Mouse (Mus musculus) intestine, embryonic 14.5 days (tissue): ENCODE data around the gene Sertad3. TPM values are rescaled to one million over a fixed set of nuclear protein-coding genes. Genes with fewer than 3 reads are reported as not detected.

Source experiments
- ATAC-seq: fragments of 200-750 bp; cut with Nextera tagmentation; replicated peaks from 2 replicates; pipeline ENCODE4 v1.8.0; 2017; ENCODE audit warnings: low read depth, moderate number of reproducible peaks, moderate TSS enrichment, moderate library complexity; ENCODE audit not compliant: low FRiP score, low TSS enrichment
- DNase-seq: peaks from one replicate; pipeline ENCODE4 v3.0.0-alpha.2; 2018; ENCODE audit warnings: low spot score
- H3K27ac ChIP-seq: fragments of 300-500 bp; sonication (generic); 2 replicates; pipeline ENCODE4 v1.5.1; 2014; ENCODE audit warnings: low read depth, mild to moderate bottlenecking, control low read depth
- H3K27me3 ChIP-seq: fragments of 300-500 bp; sonication (generic); replicated peaks from 2 replicates; pipeline ENCODE4 v1.6.1; 2014; ENCODE audit warnings: low read length, control low read depth; ENCODE audit not compliant: control insufficient read depth, insufficient read depth
- H3K36me3 ChIP-seq: fragments of 300-500 bp; sonication (generic); 2 replicates; pipeline ENCODE4 v1.6.1; 2014; ENCODE audit warnings: low read length, control low read depth; ENCODE audit not compliant: control insufficient read depth, insufficient read depth
- H3K4me1 ChIP-seq: fragments of 300-500 bp; sonication (generic); replicated peaks from 2 replicates; pipeline ENCODE4 v1.6.1; 2014; ENCODE audit warnings: low read length, control low read depth, mixed read lengths; ENCODE audit not compliant: control insufficient read depth, insufficient read depth
- H3K4me2 ChIP-seq: fragments of 300-500 bp; sonication (generic); 2 replicates; pipeline ENCODE4 v1.6.1; 2014; ENCODE audit warnings: low read length
- H3K4me3 ChIP-seq: fragments of 300-500 bp; sonication (generic); 2 replicates; pipeline ENCODE4 v1.5.1; 2014; ENCODE audit warnings: low read depth, low read length, control low read depth, mixed read lengths
- H3K9ac ChIP-seq: fragments of 300-500 bp; sonication (generic); 2 replicates; pipeline ENCODE4 v1.6.1; 2014; ENCODE audit warnings: mild to moderate bottlenecking, low read length
- H3K9me3 ChIP-seq: fragments of 300-500 bp; sonication (generic); 2 replicates; pipeline ENCODE4 v1.6.1; 2016; ENCODE audit warnings: low read length, control low read depth; ENCODE audit not compliant: control insufficient read depth
- WGBS: fragments of 180-500 bp; shearing (Covaris S2); extraction: QIAGEN DNeasy Blood & Tissue Kit; methylation state at CpG from one replicate; pipeline ENCODE4 v1.1.7; 2014; 5-methylcytosine and 5-hydroxymethylcytosine counted together
- polyA plus RNA-seq: library from polyadenylated mRNA; unstranded; fragments of >200 nt; fragmentation: Nextera tagmentation; extraction: Ambion mirVana; gene quantifications from 2 replicates; pipeline ENCODE4 v1.2.1, GENCODE M21; 2014

Gene Sertad3
- polyA plus RNA-seq, 1 experiment from 2014 or later, result 25.2 TPM

DNA sequence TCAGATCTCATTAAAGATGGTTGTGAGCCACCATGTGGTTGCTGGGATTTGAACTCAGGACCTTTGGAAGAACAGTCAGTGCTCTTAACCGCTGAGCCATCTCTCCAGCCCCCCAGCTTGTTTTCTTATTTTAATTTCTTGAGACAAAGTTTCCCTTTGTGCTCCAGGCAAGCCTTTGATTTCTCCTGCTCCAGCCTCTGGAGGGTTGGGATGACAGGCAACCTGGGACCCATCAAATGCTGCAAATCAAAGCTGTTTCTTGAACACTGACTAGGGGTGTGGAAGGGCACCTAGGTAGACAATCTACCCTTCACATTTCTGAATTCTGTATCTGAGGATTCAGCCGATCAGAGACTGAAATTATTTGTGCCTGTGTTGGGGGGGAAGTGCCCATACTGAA, 37.2 kb downstream of the Sertad3 start:
- DNase-seq (no peak), ATAC-seq (no peak)
- Histone ChIP-seq H3K4me1 (peaks cover 11% of the 10 kb centered on the region; the same call in 1 of the 2 replicates), H3K27me3 (no peaks in the 10 kb centered on the region), H3K4me3 (no peak overlapping the region), H3K9ac (no peak overlapping the region), H3K36me3 (no peaks in the 10 kb centered on the region), H3K9me3 (no peaks in the 10 kb centered on the region), H3K4me2 (no peak overlapping the region), H3K27ac (no peak overlapping the region)
- WGBS, result 88% methylated on average over 2 of the region's 2 CpGs

DNA sequence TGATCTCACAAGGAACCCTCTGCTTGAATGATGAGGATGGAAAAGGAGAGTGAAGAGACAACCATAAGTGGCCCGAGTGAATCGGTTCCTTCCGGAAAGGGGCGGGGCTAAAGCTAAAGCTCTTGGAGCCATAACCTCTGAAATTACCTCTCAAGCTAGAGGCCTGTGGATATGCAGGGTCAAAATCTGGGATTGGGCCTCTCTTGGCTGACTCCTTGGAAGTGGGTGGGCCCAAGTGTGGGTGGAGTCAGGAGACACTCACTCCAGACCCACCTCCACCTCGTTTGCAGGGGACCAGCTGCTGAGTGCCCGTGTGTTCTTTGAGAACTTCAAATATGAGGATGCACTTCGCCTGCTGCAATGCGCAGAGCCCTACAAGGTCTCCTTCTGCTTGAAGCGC, 41.4 kb downstream of the Sertad3 start:
- no peak for ATAC-seq
- Histone ChIP-seq H3K27ac (no peak overlapping the region), H3K36me3 (peaks cover 12% of the 10 kb centered on the region; the same call in 1 of the 2 replicates), H3K27me3 (no peaks in the 10 kb centered on the region), H3K9ac (no peak overlapping the region), H3K4me1 (no peaks in the 10 kb centered on the region; the same call in 1 of the 2 replicates), H3K4me2 (no peak overlapping the region), H3K9me3 (peaks cover 7% of the 10 kb centered on the region; the same call in 1 of the 2 replicates), H3K4me3 (no peak overlapping the region)
- DNase-seq, result no peak
- 69% methylated on average over 9 of the region's 9 CpGs for WGBS

DNA sequence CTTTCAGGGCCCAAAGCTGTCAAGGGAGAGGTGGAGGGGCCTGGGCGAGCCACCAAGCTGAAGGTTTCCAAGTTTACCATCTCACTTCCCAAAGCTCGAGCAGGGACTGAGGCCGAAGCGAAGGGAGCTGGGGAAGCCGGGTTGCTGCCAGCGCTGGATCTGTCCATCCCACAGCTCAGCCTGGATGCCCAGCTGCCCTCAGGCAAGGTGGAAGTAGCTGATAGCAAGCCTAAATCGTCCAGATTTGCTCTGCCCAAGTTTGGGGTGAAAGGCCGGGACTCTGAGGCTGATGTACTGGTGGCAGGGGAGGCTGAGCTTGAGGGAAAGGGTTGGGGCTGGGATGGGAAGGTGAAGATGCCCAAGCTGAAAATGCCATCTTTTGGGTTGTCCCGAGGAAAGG, 44.7 kb downstream of the Sertad3 start:
- Histone ChIP-seq H3K36me3 (peaks cover 12% of the 10 kb centered on the region; the same call in 1 of the 2 replicates), H3K9me3 (peaks cover 7% of the 10 kb centered on the region; the same call in 1 of the 2 replicates), H3K4me3 (no peak overlapping the region), H3K27ac (no peak overlapping the region), H3K4me1 (no peaks in the 10 kb centered on the region; the same call in 1 of the 2 replicates), H3K9ac (no peak overlapping the region), H3K27me3 (no peaks in the 10 kb centered on the region), H3K4me2 (no peak overlapping the region)
- WGBS, result 83% methylated on average over 9 of the region's 9 CpGs
- no peak for DNase-seq
- ATAC-seq, result no peak

DNA sequence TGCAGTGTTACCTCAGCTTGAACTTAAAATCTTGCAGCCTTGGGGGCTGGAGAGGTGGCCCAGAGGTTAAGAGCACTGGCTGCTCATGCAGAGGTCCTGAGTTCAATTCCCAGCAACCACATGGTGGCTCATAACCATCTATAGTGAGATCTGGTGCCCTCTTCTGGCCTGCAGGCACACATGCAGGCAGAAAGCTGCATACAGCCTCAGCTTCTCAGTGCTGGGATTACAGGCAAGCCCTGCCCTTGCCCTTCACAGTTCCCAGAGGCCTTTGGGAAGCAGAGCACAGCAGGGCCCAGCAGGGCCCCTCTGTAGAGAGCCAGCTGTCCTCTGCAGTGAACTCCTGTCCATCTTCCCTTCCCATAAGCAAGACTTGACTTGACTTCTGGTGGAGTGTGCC, 46.5 kb downstream of the Sertad3 start:
- ATAC-seq, result no peak
- Histone ChIP-seq H3K27ac (no peak overlapping the region), H3K9ac (no peak overlapping the region)

DNA sequence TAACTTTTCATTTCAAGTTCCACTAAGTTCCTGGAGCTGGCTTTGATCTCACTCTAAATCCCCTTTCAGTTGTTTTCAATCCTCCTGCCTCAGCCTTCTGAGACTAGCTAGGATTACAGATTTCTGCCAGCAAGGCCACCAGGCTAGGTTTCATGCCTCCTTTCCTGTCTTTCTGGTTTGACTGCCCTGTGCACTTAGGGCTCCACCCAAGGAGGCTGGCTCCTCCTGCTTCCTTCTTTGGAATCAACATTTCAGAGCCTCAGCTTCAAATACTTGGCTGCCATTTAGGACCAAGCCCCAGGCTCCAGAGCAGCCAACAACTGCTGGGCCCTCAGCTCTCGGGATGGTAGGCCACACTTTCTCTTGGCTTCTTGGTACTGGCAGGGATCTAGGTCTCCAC, 47.0 kb downstream of the Sertad3 start:
- Histone ChIP-seq H3K27ac (no peak overlapping the region), H3K36me3 (peaks cover 12% of the 10 kb centered on the region; the same call in 1 of the 2 replicates), H3K27me3 (no peaks in the 10 kb centered on the region), H3K4me1 (no peaks in the 10 kb centered on the region), H3K9me3 (peaks cover 7% of the 10 kb centered on the region; the same call in 1 of the 2 replicates), H3K9ac (no peak overlapping the region), H3K4me3 (no peak overlapping the region), H3K4me2 (no peak overlapping the region)
- 67% methylated on average over 1 of the region's 1 CpGs for WGBS
- DNase-seq, result no peak
- ATAC-seq, result no peak

More for the DNA sequence above, 46.5 kb downstream of the Sertad3 start:
- H3K27me3 ChIP-seq, result no peaks in the 10 kb centered on the region
- H3K9me3 ChIP-seq, result peaks cover 7% of the 10 kb centered on the region; the same call in 1 of the 2 replicates
- H3K4me1 ChIP-seq, result no peaks in the 10 kb centered on the region
- H3K4me3 ChIP-seq, result no peak overlapping the region
- no peak for DNase-seq
- H3K4me2 ChIP-seq, result no peak overlapping the region
- H3K36me3 ChIP-seq, result peaks cover 12% of the 10 kb centered on the region; the same call in 1 of the 2 replicates

DNA sequence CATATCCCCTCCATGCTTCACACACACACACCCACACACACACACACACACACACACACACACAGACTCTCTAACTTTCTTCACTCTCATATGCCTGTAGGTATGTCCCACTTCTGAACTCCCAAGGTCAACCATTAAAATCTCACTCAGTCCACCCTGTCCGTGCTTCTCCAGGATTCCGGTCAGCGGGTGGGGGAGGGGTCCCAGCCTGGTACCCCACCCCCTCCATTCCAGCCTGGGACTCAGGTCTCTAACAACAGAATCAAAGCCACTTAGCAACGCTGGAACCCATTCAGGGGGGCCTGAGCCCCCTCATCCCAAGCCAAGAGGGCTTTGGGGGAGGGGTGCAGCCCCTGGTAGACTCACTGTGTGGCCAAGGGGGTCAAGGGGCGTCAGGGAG, 49.4 kb downstream of the Sertad3 start, which contains the start of gene Hipk4:
Gene Hipk4, plus strand, starts transcription at position 301 of the 400 bp plus-strand sequence.
- no peak within 1 kb of the TSS for H3K4me3 ChIP-seq
- no peak within 1 kb of the TSS for H3K9ac ChIP-seq
- no peak within 1 kb of the TSS for H3K4me2 ChIP-seq
- H3K27ac ChIP-seq, result no peak within 1 kb of the TSS
- 64% methylated on average over 5 of the region's 5 CpGs for WGBS
- no peaks in the 10 kb centered on the region for H3K36me3 ChIP-seq
- no peaks in the 10 kb centered on the region for H3K4me1 ChIP-seq
- no peaks in the 10 kb centered on the region for H3K27me3 ChIP-seq
- ATAC-seq (no peak), DNase-seq (no peak)
- H3K9me3 ChIP-seq, result peaks cover 7% of the 10 kb centered on the region; the same call in 1 of the 2 replicates

DNA sequence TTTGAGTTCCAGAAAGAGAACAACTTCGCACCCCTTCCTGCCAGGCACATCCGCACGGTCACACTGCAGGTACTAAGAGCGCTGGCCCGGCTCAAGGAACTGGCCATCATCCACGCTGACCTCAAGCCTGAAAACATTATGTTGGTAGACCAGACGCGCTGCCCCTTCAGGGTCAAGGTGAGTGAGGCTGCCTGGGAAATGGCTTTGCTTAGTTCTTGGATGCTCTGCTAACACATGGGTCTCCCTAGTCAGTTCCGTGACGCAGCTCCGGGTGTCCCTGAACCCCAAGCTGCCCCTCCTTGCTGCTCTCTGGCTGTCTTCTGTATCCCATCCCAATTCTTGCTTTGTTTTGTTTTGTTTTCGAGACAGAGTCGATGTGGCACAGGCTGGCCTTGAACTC, 50.2 kb downstream of the Sertad3 start:
- ATAC-seq, result no peak
- H3K27me3 ChIP-seq, result no peaks in the 10 kb centered on the region
- WGBS, result 94% methylated on average over 13 of the region's 13 CpGs
- no peak overlapping the region for H3K4me2 ChIP-seq
- H3K36me3 ChIP-seq, result no peaks in the 10 kb centered on the region
- no peak overlapping the region for H3K9ac ChIP-seq
- H3K4me3 ChIP-seq, result no peak overlapping the region
- no peak for DNase-seq
- no peak overlapping the region for H3K27ac ChIP-seq
- H3K4me1 ChIP-seq, result no peaks in the 10 kb centered on the region
- peaks cover 7% of the 10 kb centered on the region; the same call in 1 of the 2 replicates for H3K9me3 ChIP-seq

DNA sequence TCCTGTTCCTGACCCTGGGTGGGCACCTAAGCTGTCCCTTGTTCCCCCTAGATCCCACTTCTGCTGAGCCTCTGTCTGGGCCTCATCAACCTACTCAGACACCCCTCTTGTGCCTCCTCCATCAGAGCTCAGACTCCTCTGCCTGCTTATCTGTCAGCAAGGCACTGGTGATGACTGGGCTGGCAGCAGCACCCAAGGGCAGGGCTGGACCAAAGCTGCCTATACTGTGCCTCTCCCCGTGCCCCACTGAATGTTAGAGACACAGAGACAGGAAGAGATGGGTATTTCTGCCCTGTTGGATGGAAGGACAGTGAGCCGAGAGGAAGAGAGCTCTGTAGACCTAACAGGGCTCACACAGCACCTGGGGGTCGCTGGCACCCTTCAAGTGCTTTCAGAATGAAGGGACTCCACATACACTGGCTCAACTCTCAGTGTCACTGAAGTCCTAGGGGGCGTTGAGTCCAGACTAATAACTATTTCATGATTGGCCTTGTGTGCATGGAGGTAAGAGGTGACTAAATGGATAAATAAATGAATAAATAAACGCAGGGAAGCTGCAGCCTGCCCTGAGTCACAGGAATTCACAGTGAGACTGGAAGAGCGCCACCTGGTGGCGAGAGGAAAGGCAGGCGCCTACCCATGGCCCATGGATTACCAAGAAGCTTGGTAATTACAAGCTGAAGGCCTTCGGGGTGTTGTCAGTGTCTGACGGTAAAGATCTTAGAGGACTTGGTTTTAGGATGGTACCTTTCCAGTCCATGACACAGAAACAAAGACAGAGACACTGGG, 52.7 kb downstream of the Sertad3 start:
- no peak overlapping the region for H3K9ac ChIP-seq
- H3K27me3 ChIP-seq, result no peaks in the 10 kb centered on the region
- no peak overlapping the region for H3K4me2 ChIP-seq
- 23% methylated on average over 10 of the region's 10 CpGs for WGBS
- peaks cover 15% of the 10 kb centered on the region; the same call in 1 of the 2 replicates for H3K36me3 ChIP-seq
- H3K9me3 ChIP-seq, result no peaks in the 10 kb centered on the region
- H3K4me3 ChIP-seq, result no peak overlapping the region
- H3K4me1 ChIP-seq, result no peaks in the 10 kb centered on the region
- peak; percentile 78 for ATAC-seq
- DNase-seq, result peak; percentile 86
- no peak overlapping the region for H3K27ac ChIP-seq
